Mouse (Mus musculus) kidney, adult 11 months (tissue): Measurements from ENCODE around the gene Metap1d.

Source experiments
- DNase-seq: peaks from one replicate; pipeline ENCODE4 v3.0.0; 2022

Metap1d gene

DNA sequence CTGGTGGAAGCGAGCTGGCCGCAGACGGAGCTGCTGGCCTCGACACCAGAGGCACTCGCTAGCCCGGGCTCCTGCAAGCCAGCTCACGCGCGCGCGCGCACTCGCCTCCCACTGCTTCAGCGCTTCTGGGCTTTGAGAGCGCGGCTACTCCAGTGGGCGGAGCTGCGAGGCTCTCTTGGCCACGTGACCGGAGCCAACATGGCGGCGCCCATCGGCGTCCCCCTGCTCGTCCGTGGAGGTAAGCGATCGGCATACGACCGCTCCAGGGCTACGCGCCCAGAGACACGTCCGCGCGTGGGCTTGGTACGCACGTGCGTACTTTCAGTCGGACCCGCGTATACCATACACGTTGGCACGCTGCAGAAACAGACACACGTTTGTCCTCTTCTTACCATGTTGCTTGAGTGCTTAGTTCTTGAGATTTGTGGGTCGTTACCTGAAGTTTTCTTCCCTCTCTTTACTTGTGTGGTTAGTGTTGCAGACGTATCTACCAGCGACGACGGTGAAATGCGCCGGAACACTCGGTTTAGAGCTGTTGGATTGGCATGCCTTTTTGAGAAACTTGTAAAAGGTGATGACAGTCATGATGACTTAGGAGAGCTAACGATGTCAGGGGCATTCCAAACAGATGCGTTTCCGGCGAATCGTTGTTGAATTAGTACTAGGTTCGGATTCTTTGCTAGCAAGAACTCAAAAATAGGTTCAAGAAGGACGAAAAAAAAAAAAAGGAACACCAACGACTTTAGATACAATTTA lies at the start of gene Metap1d:
Gene Metap1d, plus strand, starts transcription at position 116 of the 756 bp plus-strand sequence.
- peak; percentile 94 for DNase-seq

DNA sequence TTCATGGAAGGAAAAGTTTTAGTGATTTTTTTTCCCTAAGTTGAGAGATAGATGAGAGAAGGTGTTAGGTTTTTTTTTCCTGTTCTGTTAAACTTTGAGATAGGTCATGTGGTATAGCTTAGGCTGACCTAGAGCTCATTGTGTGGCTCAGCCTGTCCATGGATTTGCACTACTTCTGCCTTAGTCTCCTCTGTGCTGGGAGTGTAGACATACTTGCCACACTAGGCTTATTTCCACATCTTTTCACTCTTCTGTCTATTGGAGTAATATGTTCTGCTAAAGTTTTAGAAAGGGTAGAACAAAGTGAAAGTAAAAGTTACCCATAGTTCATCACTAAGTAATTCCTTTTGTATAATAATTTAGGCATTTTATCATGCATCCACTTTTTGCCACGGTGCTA lies 47.5 kb upstream of the Metap1d start:
- DNase-seq = no peak

- DNase-seq = no peak
Measured at GRCm38 (mm10) chr2:71418760-71419280, 34.3 kb upstream of the Metap1d start.

DNA sequence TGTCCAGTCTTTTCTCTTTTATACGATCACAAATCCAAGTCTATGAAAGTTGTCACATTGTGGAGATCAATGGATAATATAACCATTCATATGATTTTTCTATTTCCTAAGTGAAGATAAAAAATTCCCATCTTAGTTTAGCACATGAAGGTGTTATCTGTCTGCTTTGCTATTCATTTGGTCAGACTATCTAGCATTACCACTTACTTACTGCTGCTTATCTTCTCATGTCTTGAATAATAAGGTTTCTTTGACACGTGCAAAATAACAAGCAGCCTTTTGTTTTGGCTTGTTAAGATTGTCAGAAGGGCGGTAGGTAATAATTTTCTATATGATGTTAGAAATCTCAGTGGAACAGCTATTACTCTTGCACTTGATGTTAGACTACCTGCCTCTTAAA lies 33.7 kb upstream of the Metap1d start:
- no peak for DNase-seq

DNA sequence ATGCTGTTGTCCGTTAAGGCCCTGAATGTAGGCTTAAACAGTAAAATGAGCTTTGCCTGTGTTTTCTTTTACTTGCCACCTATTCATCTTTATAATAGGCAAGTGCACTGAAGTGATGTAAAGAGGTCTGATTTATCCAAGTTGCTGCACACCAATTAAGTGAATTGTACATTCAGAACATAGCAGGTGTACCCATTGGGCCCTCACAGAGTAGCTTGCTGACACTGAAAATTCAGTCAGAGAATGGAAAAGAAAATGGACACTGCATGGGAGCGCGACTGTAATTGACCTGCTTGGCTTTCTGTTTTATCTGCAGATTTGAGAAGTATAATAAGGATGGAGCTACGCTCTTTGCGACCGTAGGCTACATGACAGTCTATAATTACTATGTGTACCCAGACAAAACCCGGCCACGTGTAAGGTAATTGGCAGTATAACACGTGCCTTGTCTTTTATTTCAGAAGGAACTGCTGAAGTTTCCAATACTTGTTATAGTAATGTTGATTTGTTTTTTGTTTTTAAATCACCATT lies 32.1 kb upstream of the Metap1d start:
- DNase-seq = no peak

GRCm38 (mm10) chr2:71424545-71424944 lies 28.5 kb upstream of the Metap1d start:
- DNase-seq = no peak

- DNase-seq = no peak
Measured at GRCm38 (mm10) chr2:71435440-71435839, 17.6 kb upstream of the Metap1d start.

DNA sequence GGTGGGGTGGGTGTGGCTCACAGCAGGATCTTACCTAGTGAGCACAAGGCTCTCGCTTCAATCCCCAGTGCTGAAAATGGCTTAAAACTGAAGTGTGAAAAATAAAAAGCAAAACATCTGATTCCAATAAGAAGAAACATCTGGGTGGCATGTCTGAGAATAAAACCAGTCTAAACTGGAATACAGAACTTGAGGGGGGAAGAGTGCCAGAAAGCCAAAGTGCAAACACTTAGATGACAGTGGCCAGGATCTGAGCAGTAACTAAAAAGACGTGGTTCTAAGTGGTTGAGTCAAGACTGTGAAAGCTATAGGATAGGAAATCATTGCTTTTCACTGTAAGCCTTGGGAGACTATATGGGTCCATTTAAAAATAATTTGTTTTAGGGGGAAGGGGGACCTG lies 9.7 kb upstream of the Metap1d start:
- DNase-seq = no peak

DNA sequence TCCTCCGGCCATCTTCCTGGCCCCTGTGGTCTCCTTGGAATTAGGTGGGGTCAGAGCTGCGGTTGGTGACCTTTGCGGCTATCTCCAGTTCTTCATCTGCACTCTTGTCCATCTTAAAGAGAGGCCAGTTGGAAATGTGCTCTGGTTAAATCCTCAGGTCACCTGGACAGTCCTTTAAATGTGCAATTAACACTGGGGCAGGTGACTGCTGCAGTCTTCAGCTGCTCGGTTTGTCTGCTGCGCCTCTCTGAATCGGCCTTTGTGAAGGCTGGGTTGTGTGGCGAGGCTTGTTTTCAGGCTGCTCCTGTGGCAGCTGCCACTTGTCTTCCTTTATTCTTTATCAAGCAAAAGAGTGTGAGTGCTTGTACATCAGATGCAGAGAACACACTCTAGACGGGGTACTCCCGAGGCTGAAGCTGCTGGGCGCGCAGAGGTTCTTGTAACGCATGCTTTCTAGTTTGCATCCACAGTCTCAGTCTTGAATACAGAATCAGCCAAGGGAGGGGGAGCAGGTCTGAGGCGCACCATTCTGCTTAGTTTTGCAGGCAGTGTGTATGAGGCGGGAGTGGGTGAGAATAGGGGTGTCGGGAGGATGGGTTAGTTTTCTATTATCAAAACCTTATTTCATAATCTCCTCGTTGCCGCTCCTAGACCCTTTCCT lies 7.4 kb upstream of the Metap1d start:
- DNase-seq = no peak

- no peak for DNase-seq
Measured at GRCm38 (mm10) chr2:71449604-71450003, 3.5 kb upstream of the Metap1d start.

DNA sequence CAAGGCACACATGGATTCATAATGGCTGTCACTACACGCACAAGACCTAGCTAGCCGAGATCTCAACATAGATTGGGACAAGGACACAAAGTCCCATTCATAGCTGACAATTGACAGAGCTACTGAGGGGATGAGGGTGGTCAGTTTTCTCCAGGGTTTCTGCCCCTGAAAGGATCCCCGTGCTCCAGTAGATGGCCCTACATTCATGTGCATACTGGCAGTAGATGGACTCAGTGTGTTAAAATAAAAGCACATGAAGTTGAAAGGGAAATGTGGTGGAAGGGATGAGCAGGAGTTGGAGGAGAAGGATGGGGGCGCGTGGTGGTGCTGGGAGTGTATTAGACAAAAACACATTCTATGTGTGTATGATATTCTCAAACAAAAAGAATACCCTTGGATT lies 1.3 kb upstream of the Metap1d start:
- DNase-seq = no peak

DNA sequence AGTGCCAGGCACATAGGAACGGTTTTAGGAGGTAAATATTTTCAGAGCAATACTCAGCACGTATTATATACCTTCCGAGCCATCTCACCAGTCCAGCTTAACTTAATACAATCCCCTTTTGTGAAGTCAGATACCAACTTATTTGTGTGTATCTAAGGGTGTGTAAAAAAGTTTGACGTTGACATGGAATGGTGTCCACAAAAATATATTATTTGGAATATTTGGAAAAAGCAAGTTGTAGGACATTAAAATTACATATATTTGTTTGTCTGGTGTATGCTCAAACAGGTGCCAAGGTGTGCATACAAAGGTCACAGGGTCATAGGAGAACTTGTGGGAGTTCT lies 813 bp downstream of the Metap1d start:
- DNase-seq = no peak

DNA sequence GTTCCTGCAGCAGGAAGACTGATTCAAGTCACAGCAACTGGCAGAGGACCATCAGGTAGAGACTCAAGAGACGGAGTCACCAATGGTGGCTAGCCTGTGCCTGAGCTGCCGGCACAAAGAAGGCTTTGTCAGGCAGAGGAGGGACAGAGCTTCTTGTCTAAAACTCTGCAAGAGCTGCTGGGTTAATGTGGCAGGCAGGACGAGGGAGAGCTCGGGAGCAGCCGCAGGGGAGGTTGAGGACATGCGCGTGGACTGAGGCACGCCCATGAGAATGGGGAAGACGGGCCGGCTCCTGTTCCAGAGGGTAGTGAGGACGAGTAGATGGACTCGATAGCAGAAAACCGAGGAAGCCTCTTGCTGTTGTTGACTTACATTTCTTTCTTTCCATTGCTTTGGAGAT lies 5.5 kb downstream of the Metap1d start:
- DNase-seq = no peak

DNA sequence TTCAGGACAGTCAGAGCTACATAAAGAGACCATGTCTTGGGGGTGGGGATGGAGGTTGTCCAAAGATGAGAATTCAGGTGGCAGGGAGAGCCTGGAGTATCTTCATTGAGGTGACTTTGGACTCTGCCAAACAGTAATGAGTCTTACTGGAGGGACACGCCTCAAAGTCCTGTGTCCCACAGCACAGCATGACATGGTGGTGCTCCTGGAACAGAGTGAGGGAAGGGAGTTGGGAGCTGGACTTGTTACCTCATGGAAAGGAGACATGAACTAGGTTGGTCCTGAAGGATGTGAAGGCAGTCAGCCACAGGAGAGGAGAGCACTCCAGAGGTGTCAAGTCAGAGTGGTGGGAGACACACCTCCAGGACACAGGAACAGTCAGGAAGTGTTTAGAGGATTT lies 6.6 kb downstream of the Metap1d start:
- DNase-seq = no peak

- DNase-seq = no peak
Measured at GRCm38 (mm10) chr2:71461139-71461538, 8.1 kb downstream of the Metap1d start.

- DNase-seq = no peak
Measured at GRCm38 (mm10) chr2:71461589-71461988, 8.5 kb downstream of the Metap1d start.

DNA sequence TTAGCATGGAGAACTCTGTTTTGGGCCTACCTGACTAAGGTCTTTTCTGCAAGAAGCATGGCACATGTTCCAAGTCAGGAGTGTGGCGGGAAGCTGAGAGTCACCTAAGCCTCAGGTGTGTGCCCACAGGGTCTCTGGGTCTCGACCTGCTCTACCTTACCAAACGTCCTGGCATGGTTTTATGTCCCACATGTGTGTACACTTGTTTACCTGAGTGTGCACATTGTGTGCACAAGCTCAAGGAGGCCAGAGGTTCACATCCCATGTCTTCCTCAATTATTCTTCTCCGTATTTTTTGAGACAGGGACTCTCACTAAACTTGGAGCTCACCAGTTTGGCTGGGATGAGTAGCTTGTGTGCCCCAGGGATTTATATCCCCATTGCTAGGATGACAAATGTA lies 9.0 kb downstream of the Metap1d start:
- DNase-seq = no peak

GRCm38 (mm10) chr2:71462553-71462952 lies 9.5 kb downstream of the Metap1d start:
- no peak for DNase-seq

- no peak for DNase-seq
Measured at GRCm38 (mm10) chr2:71466103-71466502, 13.0 kb downstream of the Metap1d start.

- no peak for DNase-seq
Measured at GRCm38 (mm10) chr2:71466861-71467450, 13.9 kb downstream of the Metap1d start.

DNA sequence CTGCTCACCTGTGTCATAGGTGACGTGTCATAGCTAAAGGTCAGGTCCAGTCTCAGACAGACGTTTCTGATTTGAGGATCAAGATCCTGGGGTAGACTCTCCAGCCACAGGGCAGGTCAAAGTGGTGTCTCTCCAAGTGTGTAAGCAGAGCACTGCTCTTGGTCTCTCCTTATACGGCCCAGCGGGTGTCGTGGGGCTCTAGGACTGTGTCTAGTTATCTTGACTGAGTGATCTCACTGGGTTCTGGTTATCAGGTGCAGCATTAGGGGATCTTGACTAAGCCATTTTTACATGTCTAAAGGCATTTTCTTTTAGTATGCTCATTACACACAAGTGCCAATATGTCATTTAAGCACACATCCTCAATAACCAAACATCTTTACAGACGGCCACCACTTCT lies 18.0 kb downstream of the Metap1d start:
- DNase-seq = no peak

- no peak for DNase-seq
Measured at GRCm38 (mm10) chr2:71473830-71474229, 20.8 kb downstream of the Metap1d start.

- DNase-seq = no peak
Measured at GRCm38 (mm10) chr2:71474345-71474744, 21.3 kb downstream of the Metap1d start.

GRCm38 (mm10) chr2:71475311-71475710 lies 22.2 kb downstream of the Metap1d start:
- no peak for DNase-seq
